Mouse (Mus musculus) heart, embryonic 13.5 days (tissue): ENCODE data around the gene Rgs14. TPM values are rescaled to one million over a fixed set of nuclear protein-coding genes. Genes with fewer than 3 reads are reported as not detected.

Experiments used
- ATAC-seq: fragments of 200-750 bp; cut with Nextera tagmentation; 2 replicates; pipeline ENCODE4 v1.8.0; 2017; ENCODE audit warnings: moderate TSS enrichment; ENCODE audit not compliant: insufficient number of reproducible peaks, low FRiP score, low TSS enrichment; ENCODE audit errors: extremely low read depth
- H3K27ac ChIP-seq: fragments of 300-500 bp; sonication (generic); replicated peaks from 2 replicates; pipeline ENCODE4 v1.5.1; 2015; ENCODE audit warnings: moderate library complexity, mild to moderate bottlenecking, inconsistent platforms
- H3K27me3 ChIP-seq: fragments of 300-500 bp; sonication (generic); replicated peaks from 2 replicates; pipeline ENCODE4 v1.6.1; 2015; ENCODE audit warnings: mild to moderate bottlenecking, inconsistent platforms
- H3K36me3 ChIP-seq: fragments of 300-500 bp; sonication (generic); 2 replicates; pipeline ENCODE4 v1.6.1; 2015; ENCODE audit warnings: mild to moderate bottlenecking, inconsistent platforms
- H3K4me1 ChIP-seq: fragments of 300-500 bp; sonication (generic); 2 replicates; pipeline ENCODE4 v1.6.1; 2015; ENCODE audit warnings: inconsistent platforms
- H3K4me2 ChIP-seq: fragments of 300-500 bp; sonication (generic); 2 replicates; pipeline ENCODE4 v1.6.1; 2015; ENCODE audit warnings: inconsistent platforms, mild to moderate bottlenecking, moderate library complexity
- H3K4me3 ChIP-seq: fragments of 300-500 bp; sonication (generic); 2 replicates; pipeline ENCODE4 v1.5.1; 2015; ENCODE audit warnings: moderate library complexity, mild to moderate bottlenecking, inconsistent platforms
- H3K9ac ChIP-seq: fragments of 300-500 bp; sonication (generic); 2 replicates; pipeline ENCODE4 v1.6.1; 2015; ENCODE audit warnings: inconsistent platforms, mild to moderate bottlenecking, moderate library complexity
- H3K9me3 ChIP-seq: fragments of 300-500 bp; sonication (generic); 2 replicates; pipeline ENCODE4 v1.6.1; 2016; ENCODE audit warnings: inconsistent platforms
- WGBS: fragments of 180-500 bp; shearing (Covaris S2); methylation state at CpG from one replicate; pipeline ENCODE4 v1.1.7; 2015; ENCODE audit warnings: mixed read lengths; 5-methylcytosine and 5-hydroxymethylcytosine counted together
- polyA plus RNA-seq: library from polyadenylated mRNA; unstranded; fragments of >200 nt; fragmentation: Nextera tagmentation; extraction: Ambion mirVana; gene quantifications from 2 replicates; pipeline ENCODE4 v1.2.1, GENCODE M21; 2015

Rgs14 gene
- polyA plus RNA-seq, 1 experiment from 2014 or later, result 0.32 TPM

- no peaks in the 10 kb centered on the region for H3K9me3 ChIP-seq
- no peaks in the 10 kb centered on the region for H3K36me3 ChIP-seq
- no peaks in the 10 kb centered on the region for H3K4me1 ChIP-seq
- no peak overlapping the region for H3K27ac ChIP-seq
- no peak for ATAC-seq
- 63% methylated on average over 4 of the region's 4 CpGs for WGBS
- H3K27me3 ChIP-seq, result peaks cover 96% of the 10 kb centered on the region
- no peak overlapping the region for H3K4me2 ChIP-seq
- no peak overlapping the region for H3K4me3 ChIP-seq
- H3K9ac ChIP-seq, result no peak overlapping the region
Observed at GRCm38 (mm10) chr13:55407341-55407740, 37.8 kb downstream of the Rgs14 start.

GRCm38 (mm10) chr13:55408546-55409120, 39.1 kb downstream of the Rgs14 start:
- H3K36me3 ChIP-seq, result no peaks in the 10 kb centered on the region
- peaks cover 96% of the 10 kb centered on the region for H3K27me3 ChIP-seq
- no peaks in the 10 kb centered on the region for H3K9me3 ChIP-seq
- H3K4me2 ChIP-seq, result no peak overlapping the region
- H3K9ac ChIP-seq, result no peak overlapping the region
- ATAC-seq, result no peak
- H3K27ac ChIP-seq, result no peak overlapping the region
- no peaks in the 10 kb centered on the region for H3K4me1 ChIP-seq
- 70% methylated on average over 19 of the region's 19 CpGs for WGBS
- H3K4me3 ChIP-seq, result no peak overlapping the region

- Histone ChIP-seq H3K4me3 (no peak overlapping the region), H3K27ac (no peak overlapping the region), H3K4me1 (peaks cover 8% of the 10 kb centered on the region), H3K4me2 (no peak overlapping the region), H3K27me3 (peaks cover 87% of the 10 kb centered on the region), H3K9ac (no peak overlapping the region), H3K9me3 (no peaks in the 10 kb centered on the region), H3K36me3 (no peaks in the 10 kb centered on the region)
- WGBS, result 58% methylated on average over 7 of the region's 7 CpGs
- no peak for ATAC-seq
Observed at GRCm38 (mm10) chr13:55411826-55412225, 42.3 kb downstream of the Rgs14 start.

- Histone ChIP-seq H3K4me3 (no peak overlapping the region), H3K4me1 (peaks cover 8% of the 10 kb centered on the region), H3K27ac (no peak overlapping the region), H3K27me3 (peaks cover 87% of the 10 kb centered on the region), H3K4me2 (no peak overlapping the region), H3K9me3 (no peaks in the 10 kb centered on the region), H3K9ac (no peak overlapping the region), H3K36me3 (no peaks in the 10 kb centered on the region)
- ATAC-seq, result no peak
- WGBS, result 76% methylated on average over 13 of the region's 13 CpGs
Observed at GRCm38 (mm10) chr13:55412643-55413307, 43.2 kb downstream of the Rgs14 start.

- Histone ChIP-seq H3K9me3 (no peaks in the 10 kb centered on the region), H3K4me2 (no peak overlapping the region), H3K27ac (no peak overlapping the region), H3K4me1 (peaks cover 8% of the 10 kb centered on the region), H3K36me3 (no peaks in the 10 kb centered on the region), H3K4me3 (no peak overlapping the region), H3K9ac (no peak overlapping the region), H3K27me3 (peaks cover 87% of the 10 kb centered on the region)
- ATAC-seq, result no peak
- WGBS, result 73% methylated on average over 12 of the region's 12 CpGs
Observed at GRCm38 (mm10) chr13:55413333-55413732, 43.8 kb downstream of the Rgs14 start.

- ATAC-seq, result no peak
- H3K27ac ChIP-seq, result no peak within 1 kb of the TSS
Observed at GRCm38 (mm10) chr13:55414743-55415380, 45.3 kb downstream of the Rgs14 start, which contains the start of gene Pfn3. Gene Pfn3, minus strand, starts transcription at chr13:55415232.

GRCm38 (mm10) chr13:55418004-55418403, 48.5 kb downstream of the Rgs14 start:
- Histone ChIP-seq H3K4me3 (no peak overlapping the region), H3K9me3 (no peaks in the 10 kb centered on the region), H3K9ac (no peak overlapping the region), H3K36me3 (no peaks in the 10 kb centered on the region), H3K4me1 (peaks cover 17% of the 10 kb centered on the region), H3K27me3 (peaks cover 88% of the 10 kb centered on the region), H3K4me2 (no peak overlapping the region), H3K27ac (no peak overlapping the region)
- peak; percentile 44; the same call in 1 of the 2 replicates for ATAC-seq
- WGBS, result 12% methylated on average over 12 of the region's 12 CpGs

More at GRCm38 (mm10) chr13:55414743-55415380, 45.3 kb downstream of the Rgs14 start, which contains the start of gene Pfn3:
- Histone ChIP-seq H3K4me3 (peak within 1 kb of the TSS; percentile 44), H3K9ac (peak within 1 kb of the TSS; percentile 70), H3K36me3 (no peaks in the 10 kb centered on the region), H3K4me1 (peaks cover 8% of the 10 kb centered on the region), H3K4me2 (peak within 1 kb of the TSS; percentile 66), H3K27me3 (peaks cover 87% of the 10 kb centered on the region), H3K9me3 (no peaks in the 10 kb centered on the region)
- WGBS, result 8% methylated on average over 41 of the region's 41 CpGs

- H3K4me3 ChIP-seq, result no peak overlapping the region
- no peak overlapping the region for H3K9ac ChIP-seq
- H3K4me2 ChIP-seq, result no peak overlapping the region
- peaks cover 17% of the 10 kb centered on the region for H3K4me1 ChIP-seq
- ATAC-seq, result no peak
- no peaks in the 10 kb centered on the region for H3K36me3 ChIP-seq
- no peaks in the 10 kb centered on the region for H3K9me3 ChIP-seq
- WGBS, result 72% methylated on average over 5 of the region's 5 CpGs
- H3K27ac ChIP-seq, result no peak overlapping the region
- H3K27me3 ChIP-seq, result peaks cover 86% of the 10 kb centered on the region
Observed at GRCm38 (mm10) chr13:55419142-55419541, 49.6 kb downstream of the Rgs14 start.

- 24% methylated on average over 51 of the region's 51 CpGs for WGBS
- H3K4me2 ChIP-seq, result peak overlapping the region; percentile 52
- peak overlapping the region; percentile 27 for H3K4me3 ChIP-seq
- peaks cover 10% of the 10 kb centered on the region for H3K4me1 ChIP-seq
- H3K9ac ChIP-seq, result no peak overlapping the region
- peaks cover 79% of the 10 kb centered on the region for H3K27me3 ChIP-seq
- H3K27ac ChIP-seq, result no peak overlapping the region
- ATAC-seq, result no peak
- H3K9me3 ChIP-seq, result no peaks in the 10 kb centered on the region
- H3K36me3 ChIP-seq, result no peaks in the 10 kb centered on the region
Observed at GRCm38 (mm10) chr13:55420018-55420932, 50.7 kb downstream of the Rgs14 start.

GRCm38 (mm10) chr13:55420933-55421800, 51.6 kb downstream of the Rgs14 start:
- peaks cover 81% of the 10 kb centered on the region for H3K27me3 ChIP-seq
- peak overlapping the region; percentile 41 for H3K9ac ChIP-seq
- H3K4me3 ChIP-seq, result peak overlapping the region; percentile 27
- H3K36me3 ChIP-seq, result no peaks in the 10 kb centered on the region
- 8% methylated on average over 35 of the region's 35 CpGs for WGBS
- H3K9me3 ChIP-seq, result no peaks in the 10 kb centered on the region
- H3K27ac ChIP-seq, result no peak overlapping the region
- no peak for ATAC-seq
- H3K4me2 ChIP-seq, result peak overlapping the region; percentile 52
- H3K4me1 ChIP-seq, result peaks cover 10% of the 10 kb centered on the region
